Mouse (Mus musculus) liver, embryonic 11.5 days (tissue): ENCODE results near the gene Med29. TPM values are rescaled to one million over a fixed set of nuclear protein-coding genes. Genes with fewer than 3 reads are reported as not detected.

Source experiments
- ATAC-seq: fragments of 200-750 bp; cut with Nextera tagmentation; replicated peaks from 2 replicates; pipeline ENCODE4 v1.8.0; 2017; ENCODE audit warnings: moderate number of reproducible peaks, mild to moderate bottlenecking, moderate TSS enrichment, moderate library complexity; ENCODE audit not compliant: low FRiP score
- DNase-seq: peaks from one replicate; pipeline ENCODE4 v3.0.0-alpha.2; 2017; ENCODE audit warnings: low spot score
- H3K27ac ChIP-seq: fragments of 300-500 bp; sonication (generic); 2 replicates; pipeline ENCODE4 v1.5.1; 2014; ENCODE audit warnings: mild to moderate bottlenecking, low read depth, low read length, control low read depth
- H3K27me3 ChIP-seq: fragments of 300-500 bp; sonication (generic); replicated peaks from 2 replicates; pipeline ENCODE4 v1.6.1; 2014; ENCODE audit warnings: low read length, mixed read lengths; ENCODE audit not compliant: control insufficient read depth, insufficient read depth
- H3K36me3 ChIP-seq: fragments of 300-500 bp; sonication (generic); 2 replicates; pipeline ENCODE4 v1.6.1; 2014; ENCODE audit warnings: mild to moderate bottlenecking, low read length, moderate library complexity, mixed read lengths; ENCODE audit not compliant: control insufficient read depth, insufficient read depth
- H3K4me1 ChIP-seq: fragments of 300-500 bp; sonication (generic); replicated peaks from 2 replicates; pipeline ENCODE4 v1.6.1; 2014; ENCODE audit warnings: low read length, mixed read lengths; ENCODE audit not compliant: control insufficient read depth, insufficient read depth
- H3K4me2 ChIP-seq: fragments of 300-500 bp; sonication (generic); 2 replicates; pipeline ENCODE4 v1.6.1; 2014; ENCODE audit warnings: mild to moderate bottlenecking, control low read depth, moderate library complexity
- H3K4me3 ChIP-seq: fragments of 300-500 bp; sonication (generic); 2 replicates; pipeline ENCODE4 v1.5.1; 2014; ENCODE audit warnings: low read depth, low read length, control low read depth
- H3K9ac ChIP-seq: fragments of 300-500 bp; sonication (generic); 2 replicates; pipeline ENCODE4 v1.6.1; 2014; ENCODE audit warnings: low read depth, low read length, control low read depth
- H3K9me3 ChIP-seq: fragments of 300-500 bp; sonication (generic); 2 replicates; pipeline ENCODE4 v1.6.1; 2016; ENCODE audit warnings: low read length, inconsistent platforms, mixed read lengths; ENCODE audit not compliant: control insufficient read depth
- WGBS: fragments of 180-500 bp; shearing (Covaris S2); extraction: QIAGEN DNeasy Blood & Tissue Kit; methylation state at CpG from one replicate; pipeline ENCODE4 v1.1.7; 2014; 5-methylcytosine and 5-hydroxymethylcytosine counted together
- polyA plus RNA-seq: library from polyadenylated mRNA; unstranded; fragments of >200 nt; fragmentation: Nextera tagmentation; extraction: Ambion mirVana; gene quantifications from 2 replicates; pipeline ENCODE4 v1.2.1, GENCODE M21; 2014

Med29 gene
- polyA plus RNA-seq, 1 experiment from 2014 or later, result 45.7 TPM

DNA sequence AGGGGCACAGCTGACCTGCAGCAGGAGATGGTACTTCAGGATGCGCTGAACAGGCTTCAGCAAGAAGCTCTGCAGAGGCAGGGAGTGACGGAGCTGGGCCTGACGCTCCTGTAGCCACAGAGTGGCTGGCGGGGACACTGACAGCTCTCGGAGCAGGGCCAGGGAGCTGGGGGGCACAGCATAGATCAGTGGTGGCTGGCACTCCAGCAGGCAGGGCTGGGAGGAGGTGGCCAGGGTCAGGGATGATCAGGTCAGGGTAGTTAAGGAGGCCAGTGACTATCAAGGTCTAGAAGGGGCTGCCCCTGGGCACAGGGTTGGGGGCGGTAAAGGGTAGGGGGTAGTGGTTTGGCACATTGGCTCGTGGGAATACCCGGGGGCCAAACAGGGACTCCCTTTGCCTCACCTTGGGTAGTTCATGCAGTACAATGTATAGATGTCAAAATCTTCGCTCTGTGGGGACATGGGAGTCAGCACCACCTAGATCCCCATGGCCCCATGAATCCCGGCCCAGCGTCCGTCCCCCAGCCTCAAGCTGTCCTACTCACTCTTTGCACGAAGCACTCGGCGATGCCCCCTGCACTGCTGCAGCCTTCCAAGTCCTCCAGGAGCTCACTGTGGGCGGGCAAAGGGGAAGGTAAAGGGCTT, 24.1 kb downstream of the Med29 start:
- H3K4me3 ChIP-seq, result no peak overlapping the region; the same call in 1 of the 2 replicates
- peaks cover 19% of the 10 kb centered on the region for H3K36me3 ChIP-seq
- ATAC-seq (no peak), DNase-seq (no peak)
- no peaks in the 10 kb centered on the region for H3K27me3 ChIP-seq
- WGBS, result 87% methylated on average over 16 of the region's 16 CpGs
- no peak overlapping the region for H3K9ac ChIP-seq
- no peak overlapping the region for H3K27ac ChIP-seq
- no peaks in the 10 kb centered on the region for H3K9me3 ChIP-seq
- H3K4me1 ChIP-seq, result peaks cover 14% of the 10 kb centered on the region
- H3K4me2 ChIP-seq, result no peak overlapping the region; the same call in 1 of the 2 replicates

DNA sequence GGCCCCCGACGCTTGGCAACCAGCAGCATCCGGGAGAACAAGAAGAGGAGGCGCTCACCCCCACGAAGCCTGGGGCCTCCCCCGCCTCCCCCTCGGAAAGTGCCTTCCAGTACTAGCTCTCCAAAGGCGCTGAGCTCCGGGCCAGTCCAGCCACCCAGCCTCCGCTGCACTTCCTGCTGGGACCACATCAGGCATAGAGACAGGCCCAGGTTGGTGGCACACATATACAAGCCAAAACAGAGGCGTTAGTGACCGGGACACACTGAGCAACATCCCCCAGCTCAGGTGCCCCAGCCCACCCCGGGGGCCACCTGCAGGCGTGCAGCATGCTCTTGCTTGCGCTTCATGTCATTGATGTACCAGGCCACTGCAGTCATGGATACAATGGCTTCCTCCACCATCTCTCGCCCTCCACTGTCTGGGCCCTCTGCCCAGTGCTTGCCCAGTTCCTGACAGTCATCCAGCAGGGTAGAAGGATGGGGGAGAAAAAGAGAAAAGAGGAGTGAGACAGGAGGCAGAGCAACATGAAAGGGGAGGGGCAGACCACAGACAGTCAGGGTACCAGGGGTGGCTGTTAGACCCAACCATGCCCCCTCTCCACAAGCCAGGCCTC, 24.7 kb downstream of the Med29 start:
- no peaks in the 10 kb centered on the region for H3K9me3 ChIP-seq
- no peak overlapping the region for H3K27ac ChIP-seq
- no peak overlapping the region for H3K4me2 ChIP-seq
- no peak overlapping the region for H3K4me3 ChIP-seq
- H3K27me3 ChIP-seq, result no peaks in the 10 kb centered on the region
- DNase-seq (no peak), ATAC-seq (no peak)
- H3K4me1 ChIP-seq, result peaks cover 14% of the 10 kb centered on the region
- H3K9ac ChIP-seq, result no peak overlapping the region
- H3K36me3 ChIP-seq, result peaks cover 20% of the 10 kb centered on the region
- 87% methylated on average over 16 of the region's 16 CpGs for WGBS

DNA sequence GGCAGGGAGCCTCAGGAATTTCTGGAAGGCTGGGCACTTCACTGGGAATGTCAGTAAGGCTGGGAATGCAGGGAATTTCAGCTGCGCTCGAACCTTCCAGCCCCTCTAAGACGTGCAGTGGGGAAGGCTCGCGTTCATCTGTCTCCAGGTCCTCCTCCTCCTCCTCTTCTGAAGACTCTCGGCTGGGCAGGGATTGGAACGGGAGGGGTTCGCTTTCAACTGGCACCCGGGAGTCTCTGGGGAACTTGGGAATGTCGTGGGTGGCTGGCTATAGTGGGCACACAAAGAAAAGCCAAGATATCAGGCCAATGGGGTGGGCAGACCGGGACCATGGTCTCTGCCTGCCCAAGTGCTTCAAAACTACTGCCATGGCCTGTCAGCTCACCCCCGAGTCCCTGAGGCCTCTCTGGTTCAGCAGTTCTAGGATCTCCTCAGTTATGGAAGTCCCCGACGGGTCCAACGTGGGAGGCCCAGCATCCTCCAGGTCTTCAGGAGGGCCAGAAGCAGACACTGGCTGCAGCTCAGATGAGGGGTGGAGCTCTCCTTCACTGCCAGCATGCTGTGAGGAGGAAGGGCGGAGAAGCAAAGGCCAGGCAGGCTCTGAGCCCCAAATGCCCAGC, 30.0 kb downstream of the Med29 start:
- Histone ChIP-seq H3K9me3 (no peaks in the 10 kb centered on the region), H3K4me3 (no peak overlapping the region), H3K27me3 (no peaks in the 10 kb centered on the region), H3K27ac (no peak overlapping the region), H3K9ac (no peak overlapping the region), H3K4me2 (no peak overlapping the region), H3K4me1 (peaks cover 4% of the 10 kb centered on the region), H3K36me3 (peaks cover 36% of the 10 kb centered on the region)
- DNase-seq, result no peak
- 76% methylated on average over 16 of the region's 16 CpGs for WGBS
- ATAC-seq, result no peak

DNA sequence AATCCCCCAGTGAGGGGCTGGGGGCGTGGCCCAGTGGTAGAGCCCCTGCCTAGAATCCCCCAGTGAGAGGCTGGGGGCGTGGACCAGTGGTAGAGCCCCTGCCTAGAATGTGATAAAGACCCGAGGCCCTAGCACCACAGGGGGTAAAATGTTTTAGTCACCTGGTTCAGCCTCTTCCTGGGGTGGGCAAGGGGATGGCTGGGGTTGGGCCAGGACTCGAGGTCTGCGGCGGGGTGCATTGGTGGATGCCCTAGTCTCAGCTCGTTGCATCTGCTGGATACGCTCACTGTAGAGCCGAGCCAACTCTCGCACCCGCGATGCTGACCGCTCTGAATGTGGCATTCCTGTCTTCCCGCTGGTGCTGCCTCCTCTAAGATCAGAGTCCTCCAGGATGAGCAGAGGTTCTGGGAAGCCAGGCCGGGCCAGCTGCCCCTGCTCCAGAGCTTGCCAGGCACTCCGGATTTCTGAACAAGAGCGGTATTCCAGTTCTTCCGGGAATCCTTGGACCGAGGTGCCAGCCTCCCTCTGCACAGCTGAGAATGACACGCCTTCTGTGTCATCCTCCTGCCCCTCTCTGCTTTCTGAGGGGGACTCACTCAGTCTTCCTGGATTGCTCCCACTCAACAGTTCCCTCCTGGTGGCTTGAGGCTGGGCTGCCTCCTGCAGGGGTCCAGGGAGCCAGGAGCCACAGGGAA, 30.7 kb downstream of the Med29 start:
- Histone ChIP-seq H3K9me3 (no peaks in the 10 kb centered on the region), H3K4me3 (no peak overlapping the region), H3K4me2 (no peak overlapping the region), H3K27ac (no peak overlapping the region), H3K27me3 (no peaks in the 10 kb centered on the region), H3K4me1 (peaks cover 10% of the 10 kb centered on the region), H3K9ac (no peak overlapping the region), H3K36me3 (peaks cover 31% of the 10 kb centered on the region)
- 92% methylated on average over 20 of the region's 20 CpGs for WGBS
- ATAC-seq (no peak), DNase-seq (no peak)

DNA sequence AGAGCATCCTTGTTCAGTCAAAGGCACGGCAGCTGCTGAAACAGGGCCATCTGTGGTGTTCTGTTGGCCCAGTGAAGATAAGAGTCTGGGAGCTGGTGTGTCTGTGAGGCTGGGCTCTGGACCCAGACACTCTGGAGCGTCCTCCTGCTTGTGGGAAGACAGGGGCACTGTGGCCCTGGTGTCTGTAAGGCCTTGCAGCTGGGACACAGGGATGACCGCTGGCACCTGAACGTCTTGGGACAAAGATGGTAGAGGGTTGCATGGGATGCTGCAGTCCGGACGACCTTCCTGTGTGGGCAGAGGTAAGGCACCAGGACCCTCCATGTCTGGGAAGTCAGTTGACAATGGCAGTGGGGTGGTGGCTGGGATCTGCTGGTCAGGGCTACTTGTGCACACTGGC, 32.2 kb downstream of the Med29 start:
- DNase-seq (no peak), ATAC-seq (no peak)
- Histone ChIP-seq H3K4me2 (no peak overlapping the region), H3K36me3 (peaks cover 31% of the 10 kb centered on the region), H3K4me3 (no peak overlapping the region), H3K27ac (no peak overlapping the region), H3K27me3 (no peaks in the 10 kb centered on the region), H3K9ac (no peak overlapping the region), H3K4me1 (peaks cover 10% of the 10 kb centered on the region), H3K9me3 (no peaks in the 10 kb centered on the region)
- WGBS, result 89% methylated on average over 6 of the region's 6 CpGs

DNA sequence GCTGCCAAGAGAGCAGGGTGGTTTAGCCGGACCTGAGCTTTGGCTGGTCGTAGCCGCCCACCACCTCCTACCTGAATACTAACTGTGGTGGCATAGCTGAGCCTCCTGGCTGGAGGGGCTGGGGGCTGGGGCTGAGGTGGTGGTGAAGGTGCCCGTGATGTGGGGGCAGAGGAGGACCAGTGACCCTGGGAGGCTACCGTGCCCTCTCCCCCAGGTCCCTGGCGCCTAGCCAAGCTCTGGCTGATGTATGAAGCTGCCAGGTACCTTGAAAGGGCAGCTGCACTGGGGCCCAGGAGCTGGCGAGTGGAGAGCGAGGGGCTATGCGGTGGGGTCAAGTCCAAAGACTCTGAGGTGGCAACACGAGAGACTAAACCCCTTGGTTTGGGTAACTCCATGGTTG, 32.7 kb downstream of the Med29 start:
- Histone ChIP-seq H3K4me2 (no peak overlapping the region), H3K27me3 (no peaks in the 10 kb centered on the region), H3K4me3 (no peak overlapping the region), H3K9me3 (no peaks in the 10 kb centered on the region), H3K4me1 (peaks cover 10% of the 10 kb centered on the region), H3K27ac (no peak overlapping the region), H3K9ac (no peak overlapping the region), H3K36me3 (peaks cover 30% of the 10 kb centered on the region)
- ATAC-seq (no peak), DNase-seq (no peak)
- WGBS, result 90% methylated on average over 10 of the region's 10 CpGs

DNA sequence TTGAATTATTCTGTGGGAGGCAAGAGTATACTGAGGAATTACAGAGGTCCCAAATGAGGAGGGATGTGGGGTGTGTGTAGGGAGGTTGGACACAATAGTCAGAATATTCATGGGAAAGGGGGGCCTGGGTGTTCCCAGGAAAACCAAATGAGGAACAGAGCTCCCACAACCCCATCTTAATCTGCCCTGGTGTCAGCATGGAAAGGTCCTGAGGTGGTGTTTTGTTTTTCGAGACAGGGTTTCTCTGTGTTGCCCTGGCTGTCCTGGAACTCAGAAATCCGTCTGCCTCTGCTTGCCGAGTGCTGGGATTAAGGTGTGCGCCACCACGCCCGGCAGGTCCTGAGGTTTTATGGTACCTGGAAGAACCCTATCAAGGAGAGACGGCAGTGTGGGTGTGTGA, 34.1 kb downstream of the Med29 start:
- Histone ChIP-seq H3K4me3 (no peak overlapping the region), H3K36me3 (peaks cover 32% of the 10 kb centered on the region), H3K4me2 (no peak overlapping the region; the same call in 1 of the 2 replicates), H3K9ac (no peak overlapping the region), H3K27me3 (no peaks in the 10 kb centered on the region), H3K27ac (0 out of 2 replicates have a peak overlapping the region, but pooled peaks have one; percentile 2), H3K4me1 (peaks cover 13% of the 10 kb centered on the region), H3K9me3 (no peaks in the 10 kb centered on the region)
- DNase-seq (no peak), ATAC-seq (no peak)
- WGBS, result 67% methylated on average over 7 of the region's 7 CpGs

DNA sequence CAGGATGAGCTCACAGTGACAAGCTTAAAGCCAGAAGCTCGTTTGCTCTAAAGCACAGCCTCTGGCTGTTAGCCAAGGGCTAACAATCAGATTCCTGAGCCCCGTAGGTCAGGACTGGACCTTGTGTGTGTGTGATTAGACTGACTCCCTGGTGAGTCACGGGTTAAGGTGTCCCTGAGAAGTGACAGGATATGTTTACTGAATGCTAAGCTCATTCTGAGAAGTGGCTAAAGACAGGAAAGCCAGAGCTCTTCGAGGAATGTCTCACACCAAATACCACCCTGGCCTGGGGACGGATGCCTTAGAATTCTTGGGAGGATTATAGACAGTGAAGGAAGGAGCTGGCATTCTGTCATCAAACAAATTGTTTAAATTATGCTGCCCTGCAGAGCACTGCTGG, 34.5 kb downstream of the Med29 start:
- ATAC-seq (peak; percentile 26; the same call in 1 of the 2 replicates), DNase-seq (no peak)
- Histone ChIP-seq H3K27ac (peak overlapping the region; percentile 17; the same call in 1 of the 2 replicates), H3K9me3 (no peaks in the 10 kb centered on the region), H3K27me3 (no peaks in the 10 kb centered on the region), H3K9ac (no peak overlapping the region), H3K36me3 (peaks cover 37% of the 10 kb centered on the region), H3K4me3 (no peak overlapping the region), H3K4me2 (peak overlapping the region; percentile 13), H3K4me1 (peaks cover 15% of the 10 kb centered on the region)
- WGBS, result 11% methylated on average over 5 of the region's 5 CpGs
